Mouse (Mus musculus) yolk sac, embryonic 10.5 days (tissue): Measurements from ENCODE around the gene Prkg1.
"Not testable (repeated sequence)": the region's sequence is repeated elsewhere in the genome, so short reads cannot be mapped to it uniquely, and the experiment has no call there.

Source experiments
- DNase-seq: peaks from one replicate; pipeline ENCODE4 v3.0.0-alpha.2; 2017; ENCODE audit warnings: low spot score

Prkg1 gene

GRCm38 (mm10) chr19:31426142-31426541 is 338.7 kb downstream of the Prkg1 start:
- DNase-seq, result no peak

DNA sequence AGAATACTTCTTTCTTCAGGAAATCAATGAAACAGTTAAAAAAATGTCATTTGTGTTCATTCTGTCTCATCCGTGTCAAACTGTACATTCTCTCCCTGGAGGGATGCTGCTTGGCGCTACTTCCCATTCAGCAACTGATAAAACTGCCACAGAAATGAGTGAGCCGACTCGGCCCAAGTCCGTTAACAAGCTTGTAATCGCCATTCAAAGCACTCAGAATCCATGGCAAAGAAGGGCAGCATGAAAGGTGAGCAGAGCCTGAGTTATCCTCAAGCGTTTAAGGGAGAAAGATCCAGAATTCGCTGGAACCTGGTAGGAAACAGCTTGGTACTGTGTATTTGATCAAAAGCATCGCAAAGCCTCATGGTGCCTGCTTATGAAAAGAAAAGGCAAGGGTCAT is 339.6 kb downstream of the Prkg1 start:
- DNase-seq, result no peak

DNA sequence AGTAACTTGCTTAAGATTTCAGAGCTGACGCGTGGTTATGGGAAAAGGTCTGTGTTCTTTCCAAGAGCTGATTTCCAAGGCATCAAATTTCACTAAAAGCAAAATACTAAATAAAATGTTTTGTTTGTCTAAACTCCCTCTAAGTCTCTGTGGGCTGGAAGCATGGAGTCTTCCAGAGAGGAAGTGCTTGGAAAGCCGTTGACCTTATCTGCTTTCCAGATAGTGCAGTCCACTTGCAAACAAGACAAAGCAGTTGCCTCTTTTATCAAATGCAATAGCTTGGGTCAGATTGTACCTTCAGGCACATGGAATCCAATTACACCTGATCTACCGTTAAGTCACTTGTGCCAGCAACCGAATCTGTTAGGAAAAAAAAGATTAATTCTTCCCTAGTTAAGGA is 340.5 kb downstream of the Prkg1 start:
- no peak for DNase-seq

DNA sequence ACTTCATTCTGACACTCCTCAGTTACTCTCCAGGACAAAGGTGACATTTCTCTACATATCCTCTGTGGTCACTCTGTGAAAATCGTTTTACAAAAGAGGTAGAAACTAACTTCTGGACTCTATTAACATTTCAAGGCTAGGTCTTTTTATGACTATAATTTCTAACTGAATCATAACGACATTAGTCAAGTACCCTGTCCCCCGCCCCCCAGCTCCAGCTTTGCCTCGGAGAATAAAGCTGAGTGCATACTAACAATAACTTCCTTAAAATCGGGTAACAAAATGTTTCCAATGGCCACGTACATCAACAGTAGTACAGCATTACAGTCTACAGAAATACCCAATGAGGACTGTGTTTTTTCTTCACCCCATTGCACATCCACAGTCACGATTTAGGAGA is 351.3 kb downstream of the Prkg1 start:
- no peak for DNase-seq

DNA sequence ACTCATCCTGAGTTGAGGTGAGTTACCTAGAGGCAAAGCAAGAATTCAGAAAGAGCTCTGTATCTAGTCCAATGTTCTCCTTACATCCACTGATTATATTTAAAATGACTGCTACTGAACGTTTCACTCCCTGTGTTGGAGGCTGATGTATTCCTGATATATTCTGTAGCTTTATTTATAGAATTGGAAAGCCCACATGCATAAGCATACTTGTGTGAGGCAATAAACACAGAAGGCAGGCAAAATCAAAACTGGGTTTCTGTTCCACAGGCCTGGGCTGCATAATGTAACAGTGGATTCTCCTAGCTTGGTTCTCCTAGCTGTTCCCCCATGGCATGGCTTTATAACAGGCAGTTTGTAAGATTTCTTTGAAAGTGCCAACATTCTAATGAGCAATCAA is 368.7 kb downstream of the Prkg1 start:
- DNase-seq, result no peak

- no peak for DNase-seq
Measured at GRCm38 (mm10) chr19:31385353-31385752, 379.5 kb downstream of the Prkg1 start.

DNA sequence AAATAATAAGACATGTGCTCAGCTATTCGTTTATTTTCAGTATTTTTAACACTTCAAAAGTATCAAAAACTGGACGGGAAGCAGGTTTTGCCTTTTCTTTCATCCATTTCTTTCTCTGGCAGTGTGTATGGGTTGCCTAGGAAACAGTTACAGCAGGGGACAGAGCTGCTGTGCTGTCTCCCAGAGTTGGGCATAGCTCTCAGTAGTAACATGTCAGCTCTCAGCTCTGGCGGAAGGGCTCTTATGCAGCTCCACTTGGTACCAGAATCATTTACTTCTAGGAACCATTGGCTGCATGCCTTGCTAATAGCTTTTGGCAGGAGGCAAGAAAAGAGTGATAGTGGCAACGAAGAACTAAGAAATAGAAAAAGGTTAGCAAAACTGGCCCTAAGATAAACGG is 381.0 kb downstream of the Prkg1 start:
- no peak for DNase-seq

DNA sequence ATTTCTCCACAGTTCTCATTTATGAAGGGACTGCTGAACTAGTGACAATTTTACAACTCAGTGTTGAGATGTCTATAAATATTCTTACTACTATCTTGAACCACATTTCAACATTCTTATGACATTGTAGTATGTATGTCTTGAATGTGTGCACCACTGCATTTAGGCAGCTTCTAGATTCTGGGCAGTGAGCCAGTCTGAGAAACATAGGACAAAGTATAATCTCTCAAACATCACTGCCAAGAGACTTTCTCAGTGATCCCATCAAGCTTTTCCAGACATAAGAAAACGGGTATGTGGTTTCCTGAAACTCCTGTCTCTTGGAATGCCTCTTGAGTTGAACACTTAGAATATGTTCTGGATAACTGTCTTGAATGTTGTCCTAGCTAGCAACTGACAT is 394.7 kb downstream of the Prkg1 start:
- no peak for DNase-seq

DNA sequence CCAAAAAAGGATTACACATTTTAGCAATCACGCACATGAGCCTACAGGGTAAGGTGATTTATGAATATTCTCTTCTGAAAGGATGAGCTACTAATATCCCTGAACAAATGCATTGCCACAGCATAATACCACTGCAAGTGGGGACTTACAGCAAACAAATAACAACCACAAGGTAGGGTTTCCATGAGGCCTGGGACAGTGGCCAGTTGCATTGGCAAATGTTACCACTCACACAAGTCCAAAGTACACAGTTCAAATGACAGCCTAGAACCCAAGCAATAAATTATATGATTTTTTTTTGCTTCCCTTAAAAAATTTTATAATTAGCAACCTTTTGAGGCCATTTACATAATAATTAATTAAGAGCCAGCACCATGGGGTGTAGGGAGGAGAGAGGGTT is 395.7 kb downstream of the Prkg1 start:
- no peak for DNase-seq

DNA sequence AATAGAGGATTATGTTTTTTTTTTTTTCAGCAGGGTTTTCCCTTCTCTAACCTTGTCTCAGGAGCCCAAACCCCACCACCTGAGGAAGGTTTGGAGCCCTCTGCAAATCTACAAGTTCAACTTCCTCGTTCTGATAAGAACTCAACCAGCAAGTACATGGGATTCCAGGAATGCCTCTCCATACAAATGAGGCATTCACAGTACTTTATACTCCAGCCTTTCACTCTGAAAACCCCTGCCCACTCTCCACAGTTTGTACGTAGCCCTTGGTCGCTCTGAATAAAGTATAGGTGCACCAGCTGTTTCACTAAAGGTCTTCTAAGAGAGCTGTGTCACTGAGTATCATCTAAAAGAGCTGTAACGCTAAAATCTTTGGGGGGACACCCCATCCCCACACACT is 402.8 kb downstream of the Prkg1 start:
- DNase-seq, result no peak

DNA sequence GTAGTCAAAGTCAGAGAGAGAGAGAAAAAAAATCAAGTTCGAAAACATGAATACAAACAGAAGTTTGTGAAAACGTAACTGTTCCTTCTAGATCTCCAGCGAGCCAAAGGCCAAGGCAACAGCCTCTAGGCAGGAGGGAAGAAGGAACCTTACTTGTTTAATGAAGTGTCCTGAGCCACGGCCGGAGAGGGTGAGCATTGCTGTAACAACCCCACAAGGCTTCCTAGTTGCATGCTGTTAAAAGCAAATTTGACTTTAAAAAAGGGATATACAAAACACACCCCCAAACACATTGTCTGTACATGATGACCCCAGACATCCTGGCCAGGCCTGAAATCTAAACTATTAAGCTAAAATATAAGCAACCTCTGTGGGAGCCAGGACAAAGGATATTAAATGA is 403.3 kb downstream of the Prkg1 start:
- DNase-seq, result no peak

DNA sequence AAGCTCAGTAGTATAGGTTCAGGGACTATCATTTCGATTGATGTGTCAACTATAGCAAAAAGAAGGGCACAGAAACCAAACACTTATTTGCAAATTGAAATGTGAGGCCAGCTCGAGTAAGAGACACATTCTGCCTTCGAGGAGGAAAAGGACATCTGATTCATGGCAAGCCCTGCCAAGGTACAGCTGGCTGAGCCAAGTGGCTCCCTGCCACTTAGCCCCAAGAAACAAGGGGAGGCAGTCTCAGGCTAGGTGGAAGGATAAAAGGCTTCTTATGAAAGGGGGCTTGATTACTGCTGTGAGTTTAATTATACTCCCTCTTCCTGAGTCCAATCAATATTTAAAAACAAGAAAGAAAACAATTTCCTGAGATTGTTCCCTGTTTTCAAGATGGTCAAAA is 403.7 kb downstream of the Prkg1 start:
- DNase-seq, result no peak

- no peak for DNase-seq
Measured at GRCm38 (mm10) chr19:31354959-31355358, 409.9 kb downstream of the Prkg1 start.

DNA sequence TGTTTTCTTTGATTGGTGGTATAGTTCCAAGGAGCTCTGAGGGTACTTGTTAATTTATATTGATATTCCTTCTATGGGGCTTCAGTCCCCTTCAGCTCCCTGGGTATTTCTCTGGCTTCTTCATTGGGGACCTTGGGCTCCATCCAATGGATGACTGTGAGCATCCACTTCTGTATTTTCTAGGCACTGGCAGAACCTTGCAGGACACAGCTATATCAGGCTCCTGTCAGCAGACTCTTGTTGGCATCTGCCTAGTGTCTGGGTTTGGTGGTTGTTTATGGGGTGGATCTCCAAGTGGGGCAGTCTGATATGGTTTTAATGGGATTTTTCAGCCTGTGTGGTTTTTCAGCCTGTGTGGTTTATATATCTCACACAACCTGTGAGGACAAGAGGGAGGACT is 412.0 kb downstream of the Prkg1 start:
- DNase-seq, result not testable (repeated sequence)

DNA sequence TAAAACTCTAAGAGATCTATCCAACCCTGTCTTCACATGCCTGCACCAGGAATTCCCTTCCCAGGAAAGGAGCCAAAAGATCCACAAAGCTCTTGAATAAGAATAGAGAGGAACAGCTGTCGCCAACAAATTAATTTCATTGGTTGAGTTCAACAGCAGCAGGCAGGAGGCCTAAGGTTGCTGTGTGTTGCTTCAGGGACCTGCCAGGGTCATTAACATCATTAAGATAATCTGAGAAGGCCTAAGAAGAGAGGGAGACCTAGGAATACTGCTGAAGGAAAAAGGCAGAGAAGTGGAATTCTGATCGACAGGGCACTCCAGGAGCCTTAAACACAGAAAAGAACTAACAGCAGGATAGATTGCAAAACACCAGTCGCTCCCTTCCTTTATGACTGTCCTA is 413.0 kb downstream of the Prkg1 start:
- DNase-seq, result no peak

DNA sequence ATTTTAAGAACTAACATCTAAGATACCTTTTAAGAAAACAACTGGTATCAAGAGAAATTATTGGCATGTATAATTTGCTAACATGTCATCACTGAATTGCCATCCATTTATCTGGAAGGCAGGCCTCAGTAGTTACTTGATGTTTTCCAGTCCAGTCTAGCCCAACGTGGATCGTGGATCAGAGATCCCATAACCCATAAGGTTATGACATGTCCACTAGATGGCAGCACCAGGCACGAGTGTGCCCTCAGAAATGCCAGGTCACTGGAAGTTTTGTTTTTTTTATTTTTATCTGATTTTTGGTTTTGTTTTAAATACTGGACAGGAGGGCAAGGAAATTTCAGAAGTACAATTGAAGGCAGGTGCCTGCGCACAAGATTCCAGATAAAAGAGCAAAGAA is 422.7 kb downstream of the Prkg1 start:
- peak; percentile 20 for DNase-seq

- no peak for DNase-seq
Measured at GRCm38 (mm10) chr19:31340898-31341297, 423.9 kb downstream of the Prkg1 start.

- DNase-seq, result no peak
Measured at GRCm38 (mm10) chr19:31338355-31339101, 426.3 kb downstream of the Prkg1 start.

- DNase-seq, result no peak
Measured at GRCm38 (mm10) chr19:31337863-31338217, 427.0 kb downstream of the Prkg1 start.

DNA sequence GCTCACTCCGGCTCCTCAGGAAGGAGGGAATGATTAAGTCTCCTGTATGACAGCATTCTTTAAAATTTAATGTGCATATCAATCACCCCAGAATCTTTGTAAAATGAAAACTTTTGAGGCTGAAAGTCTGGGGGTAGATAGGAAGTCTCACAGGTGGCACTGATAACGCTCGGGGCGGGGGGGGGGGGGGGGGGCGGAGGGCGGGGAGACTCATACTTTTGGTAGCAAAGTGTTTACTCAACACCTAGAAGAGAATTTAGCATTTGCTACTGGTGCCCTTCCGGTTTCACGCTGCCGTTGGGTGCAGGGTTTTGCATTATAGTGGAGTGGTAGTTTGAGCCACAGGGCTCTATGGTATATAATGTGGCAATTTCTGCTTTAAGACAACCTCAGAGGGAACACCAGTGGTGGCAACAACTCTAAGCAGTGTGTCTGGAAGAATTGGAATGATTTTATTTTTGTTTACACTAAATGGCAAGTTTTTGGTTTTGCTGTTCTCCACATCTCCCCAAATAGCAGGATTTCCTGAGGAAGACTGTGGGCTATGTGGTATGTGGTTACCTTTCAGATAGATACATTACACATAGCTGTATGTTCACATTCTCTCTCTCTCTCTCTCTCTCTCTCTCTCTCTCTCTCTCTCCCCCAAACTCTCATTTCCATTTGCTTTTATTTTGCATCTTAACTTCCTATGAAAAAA is 427.5 kb downstream of the Prkg1 start:
- DNase-seq, result no peak

DNA sequence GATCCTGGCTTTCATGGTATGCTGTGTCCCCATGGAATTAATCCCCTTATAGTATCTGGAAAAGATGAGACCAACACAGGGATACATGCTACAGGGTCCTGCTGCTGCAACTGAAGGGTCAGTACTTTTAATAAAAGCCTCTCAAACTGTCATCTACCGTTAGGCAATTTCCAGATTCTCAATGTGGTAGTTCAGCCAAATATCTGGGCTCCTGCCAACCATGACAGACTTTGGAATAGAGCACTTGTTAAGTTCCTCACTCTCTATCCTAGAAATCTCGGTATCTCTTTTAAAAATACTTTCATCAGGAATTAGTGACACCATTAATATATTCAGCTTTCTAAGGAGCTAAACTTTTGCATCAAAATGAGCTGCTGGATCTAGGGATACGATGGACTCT is 428.5 kb downstream of the Prkg1 start:
- no peak for DNase-seq

- DNase-seq, result no peak
Measured at GRCm38 (mm10) chr19:31329893-31330292, 434.9 kb downstream of the Prkg1 start.

DNA sequence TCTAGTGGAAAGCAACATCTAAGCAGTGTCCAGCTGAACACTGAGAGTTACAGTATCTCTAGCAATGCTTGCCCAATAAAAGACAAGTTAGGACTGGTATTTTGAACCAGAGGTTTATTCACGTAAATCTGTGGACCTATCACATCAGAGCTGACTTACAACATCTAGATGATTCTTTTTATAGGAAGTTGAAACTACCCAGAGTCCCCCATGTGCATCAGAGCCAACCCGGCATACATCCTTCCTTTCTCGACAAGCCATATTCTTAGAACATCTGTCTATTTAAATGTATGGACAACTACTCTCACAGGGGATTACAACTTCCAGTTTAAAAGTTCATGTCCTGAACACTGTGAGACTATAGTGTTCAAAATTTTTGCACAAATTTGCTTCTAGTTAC is 460.1 kb downstream of the Prkg1 start:
- no peak for DNase-seq

DNA sequence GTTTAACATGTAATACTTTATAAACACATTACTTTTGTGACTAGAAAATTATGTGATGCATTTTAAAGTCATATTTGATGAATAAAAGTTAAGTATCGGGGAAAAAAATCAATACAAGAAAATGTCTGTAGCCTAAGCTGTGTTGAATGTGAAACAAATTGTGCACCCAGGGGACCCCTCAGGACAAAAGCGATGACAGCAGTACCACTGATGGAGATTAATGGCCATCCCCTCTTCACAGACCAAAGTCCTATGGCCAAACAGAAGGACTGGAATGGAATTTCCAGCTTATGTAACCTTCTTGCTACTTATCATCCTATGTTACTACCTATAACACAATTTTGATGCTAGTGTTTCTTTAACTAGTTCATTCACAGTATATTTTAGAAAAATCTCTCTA is 473.6 kb downstream of the Prkg1 start:
- no peak for DNase-seq
